Mouse (Mus musculus) heart, postnatal 0 days (tissue): ENCODE measurements at regions not wholly inside any gene's neighbourhood (a gene's known extent, or its start where the extent isn't known, plus 50 kb on each side); places are given as distances from the start of the nearest gene placed in this dataset.

Experiments used
- ATAC-seq: fragments of 200-750 bp; cut with Nextera tagmentation; 2 replicates; pipeline ENCODE4 v1.8.0; 2017; ENCODE audit warnings: low read depth, moderate number of reproducible peaks, moderate library complexity; ENCODE audit not compliant: insufficient read depth
- DNase-seq: peaks from one replicate; pipeline ENCODE4 v3.0.0-alpha.2; 2016; ENCODE audit warnings: low spot score
- H3K27ac ChIP-seq: fragments of 300-500 bp; sonication (generic); 2 replicates; pipeline ENCODE4 v1.5.1; 2014; ENCODE audit warnings: low read depth, mild to moderate bottlenecking
- H3K27me3 ChIP-seq: fragments of 300-500 bp; sonication (generic); 2 replicates; pipeline ENCODE4 v1.6.1; 2014; ENCODE audit warnings: low read length, mixed read lengths; ENCODE audit not compliant: control insufficient read depth, insufficient read depth
- H3K36me3 ChIP-seq: fragments of 300-500 bp; sonication (generic); replicated peaks from 2 replicates; pipeline ENCODE4 v1.6.1; 2014; ENCODE audit warnings: low read length, mixed read lengths; ENCODE audit not compliant: control insufficient read depth, insufficient read depth
- H3K4me1 ChIP-seq: fragments of 300-500 bp; sonication (generic); 2 replicates; pipeline ENCODE4 v1.6.1; 2014; ENCODE audit warnings: antibody characterized with exemption; ENCODE audit not compliant: control insufficient read depth, insufficient read depth
- H3K4me2 ChIP-seq: fragments of 300-500 bp; sonication (generic); 2 replicates; pipeline ENCODE4 v1.6.1; 2014; ENCODE audit warnings: low read depth, mild to moderate bottlenecking, low read length, moderate library complexity
- H3K4me3 ChIP-seq: fragments of 300-500 bp; sonication (generic); 2 replicates; pipeline ENCODE4 v1.5.1; 2014; ENCODE audit warnings: low read depth, low read length
- H3K9ac ChIP-seq: fragments of 300-500 bp; sonication (generic); replicated peaks from 2 replicates; pipeline ENCODE4 v1.6.1; 2014; ENCODE audit warnings: low read depth, low read length, mixed read lengths
- H3K9me3 ChIP-seq: fragments of 300-500 bp; sonication (generic); replicated peaks from 2 replicates; pipeline ENCODE4 v1.6.1; 2016; ENCODE audit warnings: low read length; ENCODE audit not compliant: control insufficient read depth
- CTCF ChIP-seq: IDR thresholded peaks from 2 replicates; pipeline ENCODE4 v1.5.1; 2016; ENCODE audit warnings: antibody characterized with exemption, control low read depth, low read depth
- EP300 ChIP-seq: IDR thresholded peaks from 2 replicates; pipeline ENCODE4 v1.6.1; 2016; ENCODE audit warnings: antibody characterized with exemption, low read depth
- WGBS: fragments of 180-500 bp; shearing (Covaris S2); extraction: QIAGEN DNeasy Blood & Tissue Kit; methylation state at CpG from one replicate; pipeline ENCODE4 v1.1.7; 2014; 5-methylcytosine and 5-hydroxymethylcytosine counted together

GRCm38 (mm10) chr7:69074780-69075179 lies 325.7 kb upstream of the Arrdc4 start:
- Histone ChIP-seq H3K9me3 (no peaks in the 10 kb centered on the region; the same call in 1 of the 2 replicates), H3K4me3 (no peak overlapping the region), H3K4me2 (no peak overlapping the region), H3K27me3 (no peaks in the 10 kb centered on the region), H3K9ac (no peak overlapping the region), H3K36me3 (no peaks in the 10 kb centered on the region), H3K4me1 (no peaks in the 10 kb centered on the region), H3K27ac (no peak overlapping the region)
- ATAC-seq (no peak), DNase-seq (no peak)
- 67% methylated on average over 7 of the region's 7 CpGs for WGBS
- TF ChIP-seq EP300 (no peak), CTCF (no peak)

- DNase-seq (no peak), ATAC-seq (no peak)
- Histone ChIP-seq H3K9me3 (no peaks in the 10 kb centered on the region), H3K27me3 (no peaks in the 10 kb centered on the region), H3K36me3 (no peaks in the 10 kb centered on the region), H3K4me1 (no peaks in the 10 kb centered on the region), H3K9ac (no peak overlapping the region), H3K4me2 (no peak overlapping the region), H3K4me3 (no peak overlapping the region), H3K27ac (no peak overlapping the region)
- 71% methylated on average over 5 of the region's 5 CpGs for WGBS
- TF ChIP-seq CTCF (no peak), EP300 (no peak)
Measured at GRCm38 (mm10) chr7:69062994-69063393, 314.0 kb upstream of the Arrdc4 start.

- Histone ChIP-seq H3K27ac (no peak overlapping the region), H3K27me3 (no peaks in the 10 kb centered on the region), H3K4me1 (no peaks in the 10 kb centered on the region), H3K9ac (no peak overlapping the region), H3K4me3 (no peak overlapping the region), H3K36me3 (no peaks in the 10 kb centered on the region), H3K4me2 (no peak overlapping the region), H3K9me3 (no peaks in the 10 kb centered on the region)
- 36% methylated on average over 7 of the region's 7 CpGs for WGBS
- ATAC-seq (no peak), DNase-seq (no peak)
- TF ChIP-seq EP300 (no peak), CTCF (no peak)
Measured at GRCm38 (mm10) chr7:69062506-69062905, 313.5 kb upstream of the Arrdc4 start.

- Histone ChIP-seq H3K4me3 (no peak overlapping the region), H3K4me1 (no peaks in the 10 kb centered on the region), H3K4me2 (no peak overlapping the region), H3K27ac (no peak overlapping the region), H3K9me3 (no peaks in the 10 kb centered on the region), H3K36me3 (no peaks in the 10 kb centered on the region), H3K9ac (no peak overlapping the region), H3K27me3 (no peaks in the 10 kb centered on the region)
- DNase-seq (no peak), ATAC-seq (no peak)
- TF ChIP-seq CTCF, result no peak
- 65% methylated on average over 8 of the region's 8 CpGs for WGBS
Measured at GRCm38 (mm10) chr7:69062094-69062493, 313.1 kb upstream of the Arrdc4 start.

- TF ChIP-seq CTCF (no peak), EP300 (no peak)
- Histone ChIP-seq H3K4me3 (no peak overlapping the region), H3K27ac (no peak overlapping the region), H3K4me1 (no peaks in the 10 kb centered on the region), H3K4me2 (no peak overlapping the region), H3K36me3 (no peaks in the 10 kb centered on the region), H3K9me3 (no peaks in the 10 kb centered on the region), H3K27me3 (no peaks in the 10 kb centered on the region), H3K9ac (no peak overlapping the region)
- ATAC-seq (no peak), DNase-seq (no peak)
- 85% methylated on average over 4 of the region's 4 CpGs for WGBS
Measured at GRCm38 (mm10) chr7:69061242-69061641, 312.2 kb upstream of the Arrdc4 start.

GRCm38 (mm10) chr7:69016575-69016974 lies 267.5 kb upstream of the Arrdc4 start:
- Histone ChIP-seq H3K27ac (no peak overlapping the region), H3K9ac (no peak overlapping the region), H3K27me3 (no peaks in the 10 kb centered on the region), H3K4me1 (no peaks in the 10 kb centered on the region), H3K9me3 (no peaks in the 10 kb centered on the region), H3K4me2 (no peak overlapping the region), H3K4me3 (no peak overlapping the region), H3K36me3 (no peaks in the 10 kb centered on the region)
- DNase-seq, result no peak
- WGBS, result 43% methylated on average over 8 of the region's 8 CpGs
- no peak for ATAC-seq
- TF ChIP-seq CTCF (no peak), EP300 (no peak)
